Mouse (Mus musculus): ENCODE measurements around the gene Gm20716.
A peak's percentile ranks its signal among the peaks of the same experiment; 100 is the strongest.

Gm20716 gene

DNA sequence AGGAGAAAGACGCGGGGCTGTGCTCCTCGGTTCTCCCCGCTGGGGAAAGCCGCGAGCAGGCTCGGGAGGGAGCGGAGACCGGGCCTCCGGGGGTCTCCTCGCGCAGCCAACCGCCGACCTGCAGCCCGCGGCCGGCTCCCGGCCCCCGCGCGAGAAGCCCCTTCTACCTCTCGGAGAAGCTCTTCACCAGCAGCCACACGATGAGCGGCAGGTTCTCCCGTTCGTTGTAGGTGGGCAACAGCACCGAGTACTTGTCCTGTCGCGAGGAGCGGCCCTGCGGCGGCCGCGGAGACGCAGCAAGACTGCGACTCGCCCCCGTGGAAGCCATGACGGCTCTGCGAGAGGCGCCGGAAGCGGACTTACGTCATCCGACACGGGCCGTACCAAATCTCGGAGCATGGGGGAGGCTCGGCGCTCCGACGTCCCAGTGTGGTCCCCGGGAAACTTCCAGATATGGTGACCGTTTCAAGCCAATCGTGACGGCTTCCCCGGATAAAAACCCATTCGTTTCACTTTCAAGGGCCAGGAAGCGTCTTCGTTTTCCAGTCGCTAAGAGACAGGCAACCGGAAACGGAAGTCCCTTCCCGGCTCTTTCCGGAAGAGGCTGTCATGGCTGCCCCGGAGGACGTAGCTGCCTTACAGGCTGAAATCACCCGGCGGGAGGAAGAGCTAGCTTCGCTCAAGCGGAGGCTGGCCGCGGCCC is at the start of gene Gm20716, which contains the start of the genes Dpm1 and Mocs3:
TSS of gene Gm20716 (minus strand) at position 339 of the 703 bp plus-strand sequence.
TSS of gene Dpm1 (minus strand) at position 566 of the 703 bp plus-strand sequence.
TSS of gene Mocs3 (plus strand) at position 597 of the 703 bp plus-strand sequence.
- DNase-seq (ENCODE audit: low read depth) = peak; percentile 92

DNA sequence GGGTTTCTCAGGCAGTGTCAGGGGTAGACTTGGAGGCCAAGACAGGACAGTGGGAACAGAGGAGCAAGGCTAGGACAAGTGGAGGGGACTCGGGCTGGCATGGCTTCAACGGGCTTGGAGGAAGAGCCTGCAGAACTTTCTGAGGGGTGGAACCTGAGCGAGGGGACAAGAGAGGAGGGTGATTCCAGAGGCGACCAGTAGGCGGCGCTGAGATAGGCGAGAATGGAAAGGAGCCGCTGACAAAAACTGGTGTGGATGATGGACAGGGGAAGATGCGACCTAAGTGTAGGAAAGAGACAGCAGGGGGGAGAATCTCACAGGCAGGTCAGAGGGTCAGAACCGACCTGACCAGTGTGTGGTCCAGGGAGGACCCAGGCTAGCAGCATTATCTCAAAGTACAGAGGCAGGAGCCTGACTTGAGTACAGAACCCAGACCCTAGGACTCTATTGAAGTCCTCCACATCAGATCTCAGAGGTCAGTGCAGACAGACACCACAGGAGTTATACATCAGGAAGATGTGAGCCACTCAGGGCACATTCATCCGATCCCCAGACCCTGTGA is 44.3 kb upstream of the Gm20716 start:
- peak; percentile 57 for DNase-seq (ENCODE audit: low read depth)

DNA sequence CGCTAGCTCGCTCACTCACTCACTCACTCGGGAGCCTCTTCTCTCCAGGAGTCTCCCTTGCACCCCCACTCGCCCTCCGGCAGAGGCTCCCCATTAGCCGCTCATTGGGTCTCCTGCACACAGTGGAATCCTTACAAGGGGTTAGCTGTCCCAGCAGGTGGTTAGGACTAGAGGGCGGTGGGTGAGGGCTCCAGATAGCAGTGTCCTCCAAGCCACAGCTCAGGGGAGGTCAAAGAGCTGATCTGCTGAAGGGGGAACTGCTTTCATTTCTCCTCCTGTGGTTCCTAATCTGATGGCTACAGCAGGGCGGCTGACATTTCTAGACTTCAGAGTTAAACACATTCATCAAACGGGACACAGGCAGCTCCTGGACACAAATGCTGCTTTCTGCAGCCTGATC is 43.2 kb upstream of the Gm20716 start:
- DNase-seq (ENCODE audit: low read depth) = no peak

DNA sequence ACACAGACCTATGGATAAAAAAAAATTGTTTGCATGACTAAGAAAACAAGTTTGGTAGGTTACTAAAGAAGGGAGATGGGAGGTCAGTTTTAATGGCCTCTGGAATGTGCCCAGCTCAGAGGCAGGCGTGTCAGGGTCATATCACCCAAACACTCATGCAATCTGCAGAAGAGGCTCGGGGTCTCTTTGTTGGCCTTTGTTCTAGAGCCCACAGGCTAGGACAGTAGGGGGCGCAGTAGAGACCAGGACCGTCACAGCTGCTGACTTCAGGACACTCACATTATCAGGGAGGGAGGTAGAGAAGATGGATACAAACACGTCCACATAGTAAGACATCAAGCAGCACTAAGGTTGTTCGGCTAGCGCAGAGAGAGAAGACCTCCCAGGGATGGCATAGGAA is 37.9 kb upstream of the Gm20716 start:
- no peak for DNase-seq (ENCODE audit: low read depth)

DNA sequence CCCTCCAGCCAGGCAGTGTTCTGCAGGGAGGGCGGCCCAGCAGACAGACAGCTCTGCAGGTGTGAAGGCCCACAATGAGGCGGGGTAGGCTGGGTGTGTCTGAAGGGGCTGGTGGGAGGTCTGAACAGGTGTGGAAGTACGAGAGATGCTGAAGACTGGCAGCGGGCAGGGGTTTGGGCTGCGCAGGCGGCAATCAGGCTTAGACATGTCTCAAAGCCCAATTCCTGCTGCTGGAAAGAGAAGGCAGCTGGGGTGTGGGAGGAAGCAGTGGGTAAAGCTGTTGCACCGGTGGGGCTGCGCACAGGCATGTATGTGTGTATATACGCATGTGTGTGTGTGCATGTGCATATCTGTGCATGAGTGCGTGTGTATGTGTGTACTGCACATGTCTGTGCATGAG is 30.7 kb upstream of the Gm20716 start:
- no peak for DNase-seq (ENCODE audit: low read depth)

DNA sequence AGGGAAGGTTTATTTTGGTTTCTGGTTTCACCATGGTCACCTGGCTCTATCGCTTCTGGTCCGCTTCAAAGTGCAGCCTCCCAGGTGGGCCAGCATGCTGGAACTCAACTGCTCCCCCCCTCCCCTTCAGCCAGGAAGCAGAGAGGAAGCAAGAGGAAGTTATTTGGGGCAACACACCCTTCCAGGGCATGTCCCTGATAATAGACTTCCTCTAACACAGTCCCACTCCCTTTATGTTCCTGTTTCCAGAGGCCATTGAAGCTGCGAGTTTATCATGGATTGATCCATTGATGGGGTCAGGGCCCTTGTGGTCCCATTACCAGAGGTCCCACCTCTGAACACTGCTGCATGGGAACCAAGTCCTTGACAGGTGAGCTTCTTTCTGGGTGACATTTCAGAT is 30.0 kb upstream of the Gm20716 start:
- no peak for DNase-seq (ENCODE audit: low read depth)

DNA sequence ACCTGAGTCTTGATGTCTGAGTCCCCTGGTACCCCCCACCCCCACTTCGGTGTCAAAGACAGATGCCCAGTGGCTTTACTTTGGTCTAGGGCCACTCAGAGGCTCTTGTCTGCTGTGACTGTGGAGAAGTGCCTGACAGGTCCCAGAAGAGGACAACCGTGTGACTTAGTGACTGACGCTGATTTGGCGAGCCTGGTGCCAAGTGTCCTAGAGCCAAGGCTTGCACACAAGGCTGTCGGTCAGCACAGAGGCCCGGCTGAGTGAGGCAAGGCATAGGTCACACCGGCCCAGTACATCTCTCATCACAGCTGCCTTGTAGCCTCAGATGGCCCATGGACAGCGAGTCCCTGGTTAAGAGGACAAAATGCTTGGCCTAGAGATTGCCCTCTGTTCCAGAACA is 28.9 kb upstream of the Gm20716 start:
- DNase-seq (ENCODE audit: low read depth) = no peak

DNA sequence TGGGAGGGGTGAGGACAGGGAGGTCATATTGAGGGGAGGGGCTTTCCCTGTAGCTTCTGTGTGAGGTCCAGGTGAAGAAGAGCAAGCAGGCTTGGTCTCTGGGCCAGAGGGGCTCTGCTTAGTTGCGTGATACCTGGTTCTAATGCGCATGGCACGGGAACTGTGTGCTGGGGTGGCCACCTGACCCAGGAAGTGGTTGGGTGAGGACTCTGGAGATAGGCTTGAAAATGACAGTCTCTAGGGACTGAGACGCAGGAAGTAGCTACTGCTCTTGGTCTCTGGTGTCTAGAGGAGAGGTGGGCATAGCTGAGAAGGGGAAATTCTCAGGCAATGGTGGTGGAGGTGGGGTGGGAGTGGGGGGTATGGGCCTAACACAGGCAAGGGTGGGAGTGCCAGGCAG is 27.0 kb upstream of the Gm20716 start:
- no peak for DNase-seq (ENCODE audit: low read depth)

DNA sequence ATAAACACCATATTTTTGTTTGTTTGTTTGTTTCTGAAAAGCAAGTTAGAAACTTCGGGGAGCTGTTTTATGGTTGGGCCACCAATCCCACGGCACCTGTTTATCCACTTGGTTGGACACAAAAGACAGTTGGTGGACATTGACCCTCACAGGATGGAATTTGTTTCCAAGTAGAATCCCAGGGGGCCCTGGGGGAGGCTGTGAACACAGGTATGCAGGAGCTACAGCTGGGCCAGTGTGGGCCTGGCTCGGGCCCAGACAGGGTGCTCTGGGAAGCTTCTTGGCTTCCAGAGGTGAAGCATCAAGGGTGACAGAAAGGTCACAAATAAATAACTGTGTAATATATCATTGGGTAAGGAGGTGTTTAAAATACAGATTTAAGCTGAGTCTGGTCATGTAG is 26.3 kb upstream of the Gm20716 start:
- no peak for DNase-seq (ENCODE audit: low read depth)

DNA sequence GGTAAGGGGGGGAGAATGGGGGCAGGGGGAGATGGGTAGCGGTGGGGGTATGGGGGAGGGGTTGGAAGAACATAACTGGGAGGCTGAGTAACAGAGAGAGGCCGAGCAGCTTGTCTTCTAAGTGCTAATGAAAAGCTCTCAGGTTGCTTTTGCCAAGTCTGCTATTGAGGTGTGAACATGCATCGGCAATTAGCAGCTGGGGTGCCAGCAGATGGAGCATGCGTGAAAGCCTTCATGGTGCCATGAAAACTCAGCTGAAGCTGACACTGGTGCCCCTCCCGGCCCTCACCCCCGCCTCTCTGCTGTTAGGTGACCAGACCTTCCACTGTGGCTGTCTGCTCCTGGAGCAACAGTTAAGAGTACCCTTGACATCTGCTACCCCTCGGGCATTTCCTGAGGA is 23.7 kb upstream of the Gm20716 start:
- DNase-seq (ENCODE audit: low read depth) = no peak

DNA sequence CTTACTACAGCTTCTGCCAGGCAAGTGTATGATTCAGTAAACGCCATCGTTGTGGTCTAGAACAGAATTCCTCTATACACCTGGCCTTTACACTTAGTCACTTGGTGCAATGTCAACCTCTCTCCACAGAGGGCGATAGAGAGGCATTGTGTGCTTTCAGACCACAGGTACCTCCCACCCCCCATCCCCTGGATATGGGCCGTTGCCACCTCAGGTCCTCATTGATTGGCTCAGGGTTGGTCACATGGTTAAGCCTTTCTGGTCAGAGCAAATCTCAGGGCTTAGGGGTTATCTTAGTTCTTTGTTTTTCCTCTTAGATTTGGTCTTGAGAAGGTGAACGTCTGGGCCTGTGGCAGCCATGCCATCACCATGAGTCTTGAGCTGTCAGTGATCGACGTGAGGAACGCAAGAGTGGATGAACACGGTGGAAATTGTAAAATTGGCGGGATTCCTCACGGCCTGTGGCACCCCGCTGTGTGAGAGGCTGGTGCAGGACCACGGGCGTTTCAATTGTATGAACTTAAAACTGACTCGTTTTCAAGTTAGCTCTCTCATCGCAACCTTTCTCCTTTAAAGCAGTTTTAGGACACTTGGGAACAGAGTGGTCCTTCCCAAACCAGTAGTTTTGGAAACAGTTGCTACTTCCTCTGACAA is 22.6 kb upstream of the Gm20716 start:
- peak; percentile 19 for DNase-seq (ENCODE audit: low read depth)

DNA sequence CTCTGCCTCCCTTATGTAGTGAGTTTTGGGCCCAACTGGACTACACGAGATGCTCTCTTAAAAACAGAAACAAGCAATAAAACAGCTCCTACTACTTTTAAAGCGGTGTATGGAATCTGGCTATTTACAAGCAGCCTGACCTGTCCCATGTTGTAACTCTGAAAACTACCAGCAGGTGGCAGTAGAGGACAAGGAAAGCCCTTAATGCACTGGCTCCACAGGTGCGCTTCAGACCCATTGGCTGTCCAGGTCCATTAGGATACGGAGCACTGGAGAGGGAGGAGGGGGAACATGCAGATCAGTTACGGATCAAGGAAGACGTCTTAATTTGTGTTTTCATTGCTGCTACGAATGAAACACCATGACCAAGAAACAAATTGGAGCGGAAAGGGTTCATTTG is 20.1 kb upstream of the Gm20716 start:
- peak; percentile 83 for DNase-seq (ENCODE audit: low read depth)

DNA sequence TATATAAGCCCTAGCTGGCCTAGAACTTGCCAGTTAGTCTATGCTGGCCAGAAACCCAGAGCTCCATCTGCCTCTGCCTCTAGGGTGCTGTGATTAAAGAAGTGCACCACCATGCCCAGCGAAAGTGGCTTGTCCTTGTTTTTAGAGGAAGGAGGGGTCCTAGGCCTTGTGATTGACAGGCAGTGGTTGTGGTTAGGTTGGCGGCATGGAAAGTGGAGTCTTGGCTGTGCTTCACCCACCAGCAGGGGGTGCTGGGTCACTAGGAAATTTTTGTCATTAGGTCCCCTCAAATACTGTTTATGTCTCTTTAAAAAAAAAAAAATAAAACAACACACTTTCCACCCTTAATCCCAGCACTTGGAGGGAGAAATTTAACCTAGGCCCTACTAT is 18.7 kb upstream of the Gm20716 start:
- DNase-seq (ENCODE audit: low read depth) = peak; percentile 87

DNA sequence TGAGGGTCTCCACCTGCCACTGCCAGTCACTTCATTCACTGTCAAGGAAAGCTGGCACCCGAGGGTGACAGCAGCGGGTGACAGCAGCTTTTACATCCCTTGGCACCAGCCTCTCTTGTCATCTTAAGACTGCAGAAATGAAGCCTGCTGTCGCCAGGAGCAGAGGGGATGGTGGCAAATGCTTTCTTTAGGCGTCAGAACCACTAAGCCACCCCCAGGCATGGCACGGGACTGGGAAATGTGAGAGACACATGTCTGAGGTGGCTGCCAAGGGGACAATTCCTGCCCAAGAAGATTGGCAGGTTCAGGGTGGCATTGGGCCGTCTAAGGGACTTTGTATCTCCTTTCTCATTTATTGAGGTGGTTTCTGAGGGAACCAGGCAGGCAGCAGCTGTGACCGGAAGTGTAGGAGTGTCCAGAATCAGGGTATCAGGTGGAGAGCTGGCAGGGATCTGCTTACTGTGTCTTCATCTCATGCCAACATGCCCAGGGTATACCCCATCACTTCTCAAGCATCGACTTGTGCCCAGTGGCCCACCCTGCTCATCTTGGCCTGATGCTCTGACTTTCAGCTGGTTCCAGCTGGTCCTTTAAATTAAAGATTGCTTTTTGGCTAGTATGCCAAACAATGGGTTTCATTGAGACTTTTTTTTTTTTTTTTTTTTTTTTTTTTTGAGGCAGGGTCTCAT is 18.1 kb upstream of the Gm20716 start:
- DNase-seq (ENCODE audit: low read depth) = no peak

DNA sequence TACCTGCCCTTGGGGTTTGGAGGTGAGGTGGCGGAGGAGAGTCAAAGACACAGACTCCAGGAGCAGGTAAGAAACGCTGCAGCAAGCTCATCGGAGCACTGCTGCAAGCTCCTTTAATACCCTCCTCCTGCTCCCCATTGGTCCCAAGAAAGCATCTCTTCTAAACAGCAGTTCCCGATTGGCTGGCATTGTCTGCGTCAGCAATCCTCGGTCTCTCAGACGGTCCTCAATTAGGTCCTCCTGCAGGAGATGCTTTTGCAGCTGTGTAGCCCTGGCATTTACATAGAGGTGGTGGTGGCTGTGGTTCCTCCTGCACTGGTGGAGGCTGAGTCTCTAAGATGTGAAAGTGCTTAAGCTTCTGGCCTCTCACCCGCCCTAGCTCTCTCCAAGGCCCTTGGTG is 15.4 kb upstream of the Gm20716 start:
- no peak for DNase-seq (ENCODE audit: low read depth)

DNA sequence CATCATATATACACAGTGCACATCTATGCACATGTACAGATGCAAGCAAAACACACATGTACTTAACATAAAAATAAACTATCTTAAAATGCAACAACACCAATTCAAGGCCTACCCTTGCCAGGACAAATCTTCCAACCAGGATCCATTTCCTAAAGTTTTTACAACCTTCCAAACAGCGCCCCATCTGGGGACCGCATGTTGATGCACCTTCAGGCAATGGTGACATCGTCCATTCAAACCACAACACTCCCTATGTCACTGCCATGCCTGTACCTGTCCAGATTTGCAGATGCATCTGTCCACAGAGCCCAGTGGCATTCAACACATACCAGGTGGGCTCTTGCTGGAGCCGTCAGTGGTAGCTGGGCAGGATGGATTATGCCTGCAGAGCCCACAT is 13.1 kb upstream of the Gm20716 start:
- DNase-seq (ENCODE audit: low read depth) = no peak

DNA sequence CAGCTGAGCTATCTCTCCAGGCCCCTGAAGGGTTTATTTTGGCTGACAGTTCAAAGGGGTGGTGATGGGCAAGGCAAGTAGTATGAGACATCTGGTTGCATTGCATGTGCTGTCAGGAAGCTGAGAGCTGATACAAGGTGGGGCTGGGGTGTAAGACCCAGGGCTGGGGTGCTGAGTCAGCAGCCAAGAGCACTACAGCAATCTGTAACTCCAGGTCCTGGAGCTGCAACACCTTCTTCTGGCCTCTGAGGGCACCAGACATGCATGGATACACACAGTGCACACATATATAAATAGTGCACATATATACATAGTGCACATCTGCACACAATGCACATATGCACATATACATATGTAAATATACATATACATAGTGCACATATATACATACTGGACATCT is 12.7 kb upstream of the Gm20716 start:
- DNase-seq (ENCODE audit: low read depth) = no peak

DNA sequence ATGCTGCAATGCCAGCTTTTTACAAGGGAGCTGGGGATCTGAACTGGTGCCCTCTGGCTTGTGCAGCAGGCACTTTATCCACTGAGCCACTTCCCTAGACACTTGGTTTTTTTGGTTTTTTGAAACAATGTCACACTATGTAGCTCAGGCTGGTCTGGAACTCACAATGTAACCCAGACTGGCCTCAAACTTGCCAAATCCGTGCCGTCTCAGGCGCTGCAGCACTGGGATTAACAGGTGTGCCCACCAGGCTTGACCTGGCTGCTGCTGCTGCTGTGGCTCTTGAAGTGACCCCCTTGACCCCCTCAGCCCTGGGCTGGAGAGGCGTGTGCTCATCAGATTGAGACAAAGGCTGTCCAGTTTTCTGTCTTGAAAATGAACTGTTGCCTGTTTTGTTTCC is 8.2 kb upstream of the Gm20716 start:
- no peak for DNase-seq (ENCODE audit: low read depth)

DNA sequence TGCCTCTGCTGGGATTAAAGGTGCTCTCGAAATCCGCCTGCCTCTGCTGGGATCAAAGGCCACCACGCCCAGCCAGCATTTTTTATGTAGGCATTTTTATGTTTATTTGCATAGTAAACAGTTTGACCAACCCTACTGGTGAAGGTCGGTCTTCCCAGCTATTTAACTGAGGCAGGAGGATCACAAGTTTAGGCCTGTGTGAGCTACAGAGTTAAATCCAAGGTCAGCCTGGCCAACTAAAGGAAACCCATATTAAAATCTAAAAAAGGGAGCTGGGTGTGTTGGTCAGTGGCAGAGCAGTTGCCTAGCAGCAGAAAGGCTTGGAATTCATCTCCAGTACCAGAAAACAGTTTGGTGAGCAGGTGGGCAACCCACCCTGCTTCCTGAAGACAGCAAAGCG is 3.1 kb upstream of the Gm20716 start:
- DNase-seq (ENCODE audit: low read depth) = no peak

DNA sequence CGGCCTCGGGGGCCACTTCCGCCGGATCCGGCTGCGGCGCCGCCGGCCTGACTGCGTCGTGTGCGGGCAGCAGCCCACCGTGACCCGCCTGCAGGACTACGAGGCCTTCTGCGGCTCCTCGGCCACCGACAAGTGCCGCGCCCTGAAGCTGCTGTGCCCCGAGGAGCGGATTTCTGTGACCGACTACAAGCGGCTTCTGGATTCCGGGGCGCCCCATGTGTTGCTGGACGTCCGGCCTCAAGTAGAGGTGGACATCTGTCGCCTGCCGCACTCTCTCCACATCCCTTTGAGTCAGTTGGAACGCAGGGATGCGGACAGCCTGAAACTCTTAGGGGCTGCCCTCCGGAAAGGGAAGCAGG is 1.3 kb upstream of the Gm20716 start:
- DNase-seq (ENCODE audit: low read depth) = no peak

DNA sequence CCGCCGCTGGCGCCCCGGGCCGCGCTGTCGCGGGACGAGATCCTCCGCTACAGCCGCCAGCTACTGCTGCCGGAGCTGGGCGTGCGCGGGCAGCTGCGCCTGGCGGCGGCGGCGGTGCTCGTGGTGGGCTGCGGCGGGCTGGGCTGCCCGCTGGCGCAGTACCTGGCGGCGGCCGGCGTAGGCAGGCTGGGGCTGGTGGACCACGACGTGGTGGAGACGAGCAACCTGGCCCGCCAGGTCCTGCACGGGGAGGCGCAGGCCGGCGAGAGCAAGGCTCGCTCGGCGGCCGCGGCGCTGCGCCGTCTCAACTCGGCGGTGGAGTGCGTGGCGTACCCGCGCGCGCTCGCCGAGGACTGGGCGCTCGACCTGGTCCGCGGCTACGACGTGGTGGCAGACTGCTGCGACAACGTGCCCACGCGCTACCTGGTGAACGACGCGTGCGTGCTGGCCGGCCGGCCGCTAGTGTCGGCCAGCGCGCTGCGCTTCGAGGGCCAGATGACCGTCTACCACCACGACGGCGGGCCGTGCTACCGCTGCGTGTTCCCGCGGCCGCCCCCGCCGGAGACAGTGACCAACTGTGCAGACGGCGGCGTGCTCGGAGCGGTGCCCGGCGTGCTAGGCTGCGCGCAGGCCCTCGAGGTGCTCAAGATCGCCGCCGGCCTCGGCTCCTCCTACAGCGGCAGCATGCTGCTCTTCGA is 758 bp upstream of the Gm20716 start:
- DNase-seq (ENCODE audit: low read depth) = no peak
